Mouse (Mus musculus) regulatory T cell (primary cell): ENCODE data around the gene Macrod2.

ENCODE experiments used
- in situ Hi-C: fragments of 300-600 bp; cut with MboI, MseI; formaldehyde crosslinking; loops from one replicate; pipeline ENCODE4 v1.15.1; 2025; ENCODE audit warnings: high pct_unique_total_duplicates

The Macrod2 gene

GRCm38 (mm10) chr2:140790363-140790762 lies 395.3 kb downstream of the Macrod2 start:
- in situ Hi-C loops: no loop called here

- in situ Hi-C loops: no loop called here
Observed at GRCm38 (mm10) chr2:140793886-140794608, 398.9 kb downstream of the Macrod2 start.

DNA sequence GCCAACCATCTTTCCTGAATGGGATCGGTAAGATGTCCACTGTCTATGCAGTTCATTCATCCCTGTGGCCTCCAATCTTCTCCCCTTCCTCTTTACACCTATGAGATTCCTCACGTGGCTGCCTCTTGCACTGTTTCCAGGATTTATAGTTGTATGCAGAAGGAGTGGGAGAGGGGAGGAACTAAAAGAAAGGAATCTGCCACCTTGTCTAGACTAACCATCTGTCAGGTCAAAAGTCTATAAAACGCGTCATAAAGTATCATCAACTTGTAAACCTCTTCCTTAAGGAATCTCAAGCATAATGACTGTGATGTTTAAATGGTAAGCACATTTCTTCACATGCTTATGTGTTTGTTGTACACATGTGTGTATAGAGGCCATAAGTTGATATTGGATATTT lies 416.6 kb downstream of the Macrod2 start:
- in situ Hi-C loops: no loop called here

GRCm38 (mm10) chr2:140819391-140820120 lies 424.4 kb downstream of the Macrod2 start:
- in situ Hi-C loops: no loop called here

- in situ Hi-C loops: no loop called here
Observed at GRCm38 (mm10) chr2:140822378-140822777, 427.3 kb downstream of the Macrod2 start.

DNA sequence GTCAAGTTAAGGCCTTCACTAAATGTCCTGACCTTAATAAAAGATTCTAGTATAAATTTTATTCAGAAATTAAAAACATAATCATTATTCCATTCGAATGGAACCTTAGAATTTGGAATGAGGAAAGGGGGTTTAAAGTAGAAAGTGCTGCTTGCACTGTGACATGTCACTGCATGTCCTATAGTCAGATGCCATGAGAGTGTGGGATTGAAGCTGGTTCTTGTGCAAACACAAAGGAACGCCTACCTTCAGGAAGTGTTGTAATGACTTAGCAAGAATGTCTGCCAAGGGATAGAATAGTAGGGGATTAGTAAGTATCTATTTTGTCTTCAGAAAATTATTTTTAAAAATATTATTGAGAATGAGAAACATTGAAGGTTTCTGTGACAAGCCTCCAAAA lies 431.1 kb downstream of the Macrod2 start:
- in situ Hi-C loops: no loop called here

GRCm38 (mm10) chr2:140828859-140829258 lies 433.8 kb downstream of the Macrod2 start:
- in situ Hi-C loops: no loop called here

- in situ Hi-C loops: no loop called here
Observed at GRCm38 (mm10) chr2:140830086-140830485, 435.0 kb downstream of the Macrod2 start.

DNA sequence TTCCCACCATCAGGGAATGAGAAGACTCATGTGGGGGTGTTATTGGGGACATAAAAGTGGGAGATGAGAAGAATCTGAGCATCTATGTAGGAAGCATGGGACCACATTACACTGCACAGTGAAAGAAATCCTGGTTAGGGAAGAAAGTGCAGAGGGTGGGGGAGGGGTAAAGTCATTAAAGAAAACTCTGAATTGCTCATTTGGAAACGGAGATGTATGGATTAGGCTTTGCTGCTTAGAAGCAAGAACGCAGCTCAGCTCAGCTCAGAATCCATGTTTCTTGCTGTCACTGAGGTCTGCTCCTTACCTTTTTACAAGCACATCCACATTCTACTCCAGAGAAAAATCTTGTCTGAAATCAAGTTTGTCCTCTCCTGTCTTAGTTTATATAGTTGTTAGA lies 444.3 kb downstream of the Macrod2 start:
- in situ Hi-C loops: no loop called here

GRCm38 (mm10) chr2:140839880-140840279 lies 444.8 kb downstream of the Macrod2 start:
- in situ Hi-C loops: no loop called here

DNA sequence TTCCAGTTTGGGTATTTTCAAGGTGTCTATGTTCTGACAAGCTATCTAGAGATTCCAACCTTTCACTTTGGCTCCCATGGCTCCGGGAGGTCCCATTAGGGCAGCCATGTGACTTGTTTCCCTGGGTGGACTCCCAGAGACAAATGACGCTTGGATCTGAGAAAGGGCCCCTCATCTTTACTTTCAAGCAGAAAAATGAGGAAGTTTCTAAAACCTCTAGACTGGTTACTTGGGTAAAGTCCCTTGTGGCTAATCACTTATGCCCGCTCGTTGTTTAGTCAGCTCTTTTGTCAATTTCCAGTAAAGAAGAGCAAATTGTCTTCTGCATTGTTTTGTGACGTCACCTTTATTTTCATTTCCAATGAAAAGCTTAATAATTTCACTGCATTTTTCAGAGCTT lies 448.9 kb downstream of the Macrod2 start:
- in situ Hi-C loops: no loop called here

DNA sequence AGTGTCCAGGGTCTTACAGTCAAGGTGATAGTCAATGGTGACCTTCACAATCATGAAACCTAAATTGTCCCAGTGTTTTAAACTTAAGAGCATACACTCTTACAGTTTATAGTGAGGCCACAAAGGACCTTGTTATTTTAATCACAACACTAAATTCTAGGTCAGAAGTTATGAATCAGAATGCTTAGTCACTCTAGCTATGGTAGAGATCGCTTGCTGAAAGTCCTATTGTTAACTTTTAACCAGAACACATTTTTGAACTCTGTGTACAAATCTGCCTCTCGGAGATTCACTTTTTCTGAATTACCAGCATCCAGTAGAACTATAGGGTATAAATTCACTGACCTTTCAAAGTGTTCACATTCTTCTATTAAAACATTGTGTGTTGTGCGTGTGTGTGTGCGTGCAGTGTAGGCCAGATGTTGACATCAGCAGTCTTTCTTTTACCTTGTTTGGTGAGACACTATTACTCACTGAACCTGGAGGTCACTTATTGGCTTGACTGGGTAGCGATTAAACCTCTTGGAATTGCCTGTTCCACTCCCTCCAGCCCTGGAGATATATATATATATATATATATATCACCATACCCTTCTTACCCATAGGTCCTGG lies 452.8 kb downstream of the Macrod2 start:
- in situ Hi-C loops: no loop called here

- in situ Hi-C loops: no loop called here
Observed at GRCm38 (mm10) chr2:140853538-140853937, 458.4 kb downstream of the Macrod2 start.

DNA sequence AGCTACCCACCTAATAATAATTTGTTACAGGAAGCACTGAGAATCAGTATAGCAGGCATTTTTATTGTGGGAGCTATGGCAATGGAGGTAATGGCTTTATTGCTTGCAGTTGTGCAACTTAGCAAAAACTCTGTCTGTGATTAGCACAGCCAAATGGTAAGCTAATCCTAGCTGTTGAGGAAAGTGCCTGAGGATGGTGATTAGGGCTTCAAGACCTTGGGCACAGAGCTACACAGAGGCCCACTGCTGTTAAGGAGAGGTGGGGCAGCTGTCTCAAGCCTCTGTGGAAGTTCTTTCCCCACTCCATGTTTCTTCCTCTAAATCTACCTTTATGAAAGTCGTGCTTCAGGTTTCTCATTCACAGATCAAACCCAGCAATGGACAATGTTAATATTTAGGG lies 466.2 kb downstream of the Macrod2 start:
- in situ Hi-C loops: no loop called here

DNA sequence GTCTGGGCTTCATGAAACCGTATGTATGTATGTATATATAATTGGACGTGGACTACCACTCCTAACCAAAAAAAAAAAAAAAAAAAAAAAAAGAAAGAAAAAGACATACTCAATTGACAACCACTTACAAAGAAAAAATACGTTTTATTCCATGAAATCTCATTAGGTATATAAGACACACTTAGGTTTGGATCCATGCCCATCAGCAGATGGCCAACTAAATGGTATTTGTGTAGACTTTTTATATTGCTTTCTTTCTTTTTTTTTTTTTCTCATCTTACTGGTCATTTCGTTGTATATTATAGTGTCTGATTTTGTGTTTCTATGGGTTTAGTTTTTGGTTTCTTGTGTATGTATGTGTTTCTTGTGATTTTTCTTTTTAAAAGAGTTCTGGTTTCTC lies 467.6 kb downstream of the Macrod2 start:
- in situ Hi-C loops: no loop called here

DNA sequence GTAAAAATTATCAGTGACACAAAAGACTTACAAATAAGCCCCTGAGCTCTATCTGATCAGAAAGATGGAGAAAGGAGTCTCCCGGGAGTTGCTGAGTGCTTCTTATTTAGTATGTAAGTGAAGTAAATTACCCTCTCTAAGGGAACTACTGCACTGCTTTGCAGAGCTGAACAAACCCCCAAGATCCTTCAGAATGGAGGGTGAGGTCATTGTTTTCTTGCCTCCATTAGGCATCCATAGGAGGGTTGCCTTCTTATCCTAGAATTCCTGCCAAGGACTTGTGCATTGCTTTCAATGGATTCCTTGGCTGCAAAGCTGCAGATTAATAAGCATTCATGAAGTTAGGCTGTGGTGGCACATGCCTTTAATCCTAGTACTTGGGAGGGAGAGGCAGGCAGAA lies 470.5 kb downstream of the Macrod2 start:
- in situ Hi-C loops: no loop called here

GRCm38 (mm10) chr2:140867116-140867515 lies 472.0 kb downstream of the Macrod2 start:
- in situ Hi-C loops: no loop called here

DNA sequence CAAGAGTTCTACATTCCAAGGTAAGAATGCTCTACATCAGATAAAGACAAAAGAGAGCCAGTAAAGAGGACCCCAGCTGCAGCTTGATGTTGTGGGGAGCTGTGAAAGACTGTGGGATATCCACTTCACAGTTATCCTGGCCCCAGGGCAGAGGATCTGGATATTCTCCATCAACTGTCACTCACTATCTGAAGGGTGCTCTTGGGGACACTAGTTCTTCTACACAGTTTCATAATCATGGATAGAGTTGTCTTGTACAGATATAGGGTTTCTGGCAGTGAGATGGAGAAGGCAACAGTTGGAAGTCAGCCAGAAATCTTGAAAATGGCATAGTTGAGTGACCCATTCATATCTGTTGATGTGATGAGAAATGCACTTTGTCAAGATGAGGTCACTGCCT lies 490.1 kb downstream of the Macrod2 start:
- in situ Hi-C loops: no loop called here

DNA sequence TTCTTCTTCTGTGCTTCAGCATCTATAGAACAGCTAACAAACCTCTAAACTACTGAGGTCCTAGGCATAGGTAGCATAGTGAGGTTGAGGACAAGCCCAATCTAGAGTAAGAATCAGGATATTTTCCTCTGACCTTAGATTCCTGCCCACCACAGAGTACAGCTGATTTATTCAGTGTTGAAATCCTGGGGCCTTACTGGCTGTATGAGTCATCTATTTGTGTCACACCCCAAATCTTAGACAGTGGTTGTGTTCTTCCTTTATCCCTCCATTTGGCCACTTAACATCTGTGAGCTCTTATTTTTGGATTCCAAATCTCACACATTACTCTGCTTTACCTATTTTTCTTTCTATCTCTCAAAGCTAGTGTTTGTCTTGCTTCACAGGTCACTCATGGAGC lies 495.6 kb downstream of the Macrod2 start:
- in situ Hi-C loops: no loop called here

DNA sequence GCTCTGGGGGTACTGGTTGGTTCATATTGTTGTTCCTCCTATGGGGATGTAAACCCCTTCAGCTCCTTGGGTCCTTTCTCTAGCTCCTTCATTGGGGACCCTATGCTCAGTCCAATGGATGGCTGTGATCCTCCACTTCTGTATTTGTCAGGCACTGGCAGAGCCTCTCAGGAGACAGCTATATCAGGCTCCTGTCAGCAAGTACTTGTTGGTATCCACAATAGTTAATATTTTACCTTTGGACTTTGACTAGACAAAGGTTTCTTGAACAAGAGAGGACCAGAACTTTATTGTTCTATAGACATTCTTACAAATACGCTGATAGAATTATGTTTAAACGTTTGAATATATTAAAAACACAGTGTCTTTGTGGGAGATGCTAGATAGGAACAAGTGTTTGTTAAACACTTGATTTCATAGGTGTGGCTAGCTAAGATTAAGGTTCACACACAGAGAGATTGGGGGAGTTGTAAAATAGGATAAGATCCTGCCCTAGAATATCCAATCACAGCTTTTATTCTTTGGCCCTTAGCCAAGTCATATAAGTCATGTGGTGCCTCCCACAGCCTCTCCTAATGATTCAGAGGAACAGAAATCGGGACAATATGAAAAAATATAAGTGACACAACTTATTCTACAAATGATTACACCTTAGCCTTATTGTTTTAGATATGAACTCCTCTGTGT lies 501.4 kb downstream of the Macrod2 start:
- in situ Hi-C loops: no loop called here

DNA sequence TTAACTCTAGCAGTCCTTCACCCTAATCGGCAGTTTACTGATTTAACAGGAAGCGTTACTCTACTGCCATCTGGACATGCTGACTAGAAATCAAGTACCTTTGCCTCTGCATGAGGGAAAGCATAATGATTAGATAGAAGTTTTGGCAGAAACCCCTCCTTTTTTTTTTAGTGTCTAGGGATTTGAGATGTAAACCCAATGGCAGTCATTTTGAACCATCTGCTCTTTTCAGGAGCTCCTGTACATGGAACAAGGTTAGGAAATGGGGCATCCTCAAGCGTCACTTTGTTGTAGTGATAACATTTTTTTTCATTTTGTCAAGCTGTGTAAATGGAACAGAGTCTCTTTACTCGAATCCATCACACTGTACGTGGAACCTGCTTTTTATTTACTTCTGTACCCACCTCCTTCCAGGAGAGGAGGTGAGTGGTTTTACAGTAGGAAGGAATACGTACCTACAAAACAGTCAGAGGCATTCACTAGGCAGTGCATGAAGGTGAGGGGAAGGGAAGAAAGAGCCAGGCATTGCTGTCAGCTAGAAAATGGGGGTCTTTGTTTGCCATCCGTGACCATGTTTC lies 503.4 kb downstream of the Macrod2 start:
- in situ Hi-C loops: no loop called here

DNA sequence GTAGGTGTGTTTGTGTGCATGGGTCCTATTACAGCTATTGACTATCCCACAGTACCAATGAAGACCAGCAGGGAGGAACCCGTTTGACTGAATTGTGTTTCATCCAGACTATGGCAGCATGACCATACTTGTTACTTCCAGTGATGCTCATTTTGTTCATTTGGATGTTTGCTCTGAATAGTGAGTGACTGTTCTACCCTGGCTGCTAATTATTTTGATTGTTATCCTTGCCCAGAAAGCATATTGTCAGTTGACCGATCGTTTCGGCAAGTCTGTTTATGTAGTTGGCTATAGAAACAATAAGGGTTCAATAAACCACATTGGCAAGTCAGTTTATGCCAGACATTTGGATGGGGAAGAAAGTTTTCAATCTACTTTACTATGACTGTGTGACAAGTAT lies 510.2 kb downstream of the Macrod2 start:
- in situ Hi-C loops: no loop called here
